Mouse (Mus musculus): ENCODE results near the gene Magi2.

Gene Magi2

GRCm38 (mm10) chr5:20589731-20590130, 1362.9 kb downstream of the Magi2 start:
- DNase-seq (ENCODE audit: low read depth, low spot score): no peak

GRCm38 (mm10) chr5:20598196-20598595, 1371.4 kb downstream of the Magi2 start:
- no peak for DNase-seq (ENCODE audit: low read depth, low spot score)

GRCm38 (mm10) chr5:20603756-20604469, 1377.1 kb downstream of the Magi2 start:
- no peak for DNase-seq (ENCODE audit: low read depth, low spot score)

GRCm38 (mm10) chr5:20606497-20606896, 1379.7 kb downstream of the Magi2 start:
- no peak for DNase-seq (ENCODE audit: low read depth, low spot score)

GRCm38 (mm10) chr5:20607503-20607902, 1380.7 kb downstream of the Magi2 start:
- no peak for DNase-seq (ENCODE audit: low read depth, low spot score)

- DNase-seq (ENCODE audit: low read depth, low spot score): no peak
These were observed 1382.5 kb downstream of the Magi2 start for GRCm38 (mm10) chr5:20609206-20609935.

GRCm38 (mm10) chr5:20610640-20611039, 1383.8 kb downstream of the Magi2 start:
- no peak for DNase-seq (ENCODE audit: low read depth, low spot score)

GRCm38 (mm10) chr5:20612616-20613015, 1385.8 kb downstream of the Magi2 start:
- DNase-seq (ENCODE audit: low read depth, low spot score): no peak

GRCm38 (mm10) chr5:20614891-20615290, 1388.1 kb downstream of the Magi2 start:
- no peak for DNase-seq (ENCODE audit: low read depth, low spot score)

GRCm38 (mm10) chr5:20620596-20621511, 1394.0 kb downstream of the Magi2 start:
- DNase-seq (ENCODE audit: low read depth, low spot score): no peak

GRCm38 (mm10) chr5:20622417-20622816, 1395.6 kb downstream of the Magi2 start:
- no peak for DNase-seq (ENCODE audit: low read depth, low spot score)

- no peak for DNase-seq (ENCODE audit: low read depth, low spot score)
These were observed 1396.2 kb downstream of the Magi2 start for GRCm38 (mm10) chr5:20622837-20623573.

GRCm38 (mm10) chr5:20625117-20625516, 1398.3 kb downstream of the Magi2 start:
- DNase-seq (ENCODE audit: low read depth, low spot score): no peak

GRCm38 (mm10) chr5:20628954-20629601, 1402.2 kb downstream of the Magi2 start:
- DNase-seq (ENCODE audit: low read depth, low spot score): peak; percentile 29

GRCm38 (mm10) chr5:20634046-20634769, 1407.4 kb downstream of the Magi2 start:
- no peak for DNase-seq (ENCODE audit: low read depth, low spot score)

- no peak for DNase-seq (ENCODE audit: low read depth, low spot score)
These were observed 1408.0 kb downstream of the Magi2 start for GRCm38 (mm10) chr5:20634822-20635221.

- no peak for DNase-seq (ENCODE audit: low read depth, low spot score)
These were observed 1410.6 kb downstream of the Magi2 start for GRCm38 (mm10) chr5:20637300-20637989.

GRCm38 (mm10) chr5:20642196-20642595, 1415.4 kb downstream of the Magi2 start:
- DNase-seq (ENCODE audit: low read depth, low spot score): no peak

- no peak for DNase-seq (ENCODE audit: low read depth, low spot score)
These were observed 1416.9 kb downstream of the Magi2 start for GRCm38 (mm10) chr5:20643741-20644140.

GRCm38 (mm10) chr5:20646947-20647346, 1420.1 kb downstream of the Magi2 start:
- no peak for DNase-seq (ENCODE audit: low read depth, low spot score)

Data from A20 (cell line).